Mouse (Mus musculus) MEL (cell line): Measurements from ENCODE around the gene Pcbp2. TPM values are rescaled to one million over a fixed set of nuclear protein-coding genes. Genes with fewer than 3 reads are reported as not detected.

Source experiments
- DNase-seq: peaks from one replicate; pipeline ENCODE4 v3.0.0; 2011; ENCODE audit warnings: low read depth, low spot score
- H3K27ac ChIP-seq: 2 replicates; pipeline ENCODE4 v1.5.1; 2012; ENCODE audit warnings: low read depth, mild to moderate bottlenecking, control low read depth, low read length, moderate library complexity; ENCODE audit not compliant: control insufficient read depth
- H3K27me3 ChIP-seq, 2 experiments: fragments of 150-350 bp in 1 of 2; sonication (generic) in 1 of 2; 2 replicates each; pipeline ENCODE4 v1.6.1; 2012; ENCODE audit warnings: low read length in 2 of 2, mild to moderate bottlenecking in 2 of 2, improper control_type of control experiment in 1 of 2, moderate library complexity in 1 of 2; ENCODE audit not compliant: insufficient read depth in 2 of 2, control insufficient read depth in 1 of 2
- H3K36me3 ChIP-seq, 2 experiments: 2 replicates each; pipeline ENCODE4 v1.6.1; 2012 to 2014; ENCODE audit warnings: low read length in 2 of 2, improper control_type of control experiment in 1 of 2, inconsistent platforms in 1 of 2, mild to moderate bottlenecking in 1 of 2; ENCODE audit not compliant: insufficient read depth in 2 of 2, control insufficient read depth in 1 of 2
- H3K4me1 ChIP-seq, 2 experiments: fragments of 150-350 bp in 1 of 2; sonication (generic) in 1 of 2; 2 replicates each; pipeline ENCODE4 v1.6.1; 2012; ENCODE audit warnings: low read length in 2 of 2, improper control_type of control experiment in 1 of 2, mild to moderate bottlenecking in 1 of 2; ENCODE audit not compliant: insufficient read depth in 2 of 2, control insufficient read depth in 1 of 2
- H3K4me3 ChIP-seq, 2 experiments: fragments of 150-350 bp in 1 of 2; sonication (generic) in 1 of 2; 2 replicates each; pipeline ENCODE4 v1.5.1; 2012; ENCODE audit warnings: low read depth in 2 of 2, low read length in 2 of 2, mild to moderate bottlenecking in 2 of 2, moderate library complexity in 2 of 2, control low read depth in 1 of 2, improper control_type of control experiment in 1 of 2; ENCODE audit not compliant: control insufficient read depth in 1 of 2, insufficient read depth in 1 of 2
- H3K79me2 ChIP-seq: 2 replicates; pipeline ENCODE4 v1.6.1; 2012; ENCODE audit warnings: mild to moderate bottlenecking, low read length, moderate library complexity; ENCODE audit not compliant: control insufficient read depth, poor library complexity, insufficient read depth
- H3K9ac ChIP-seq: 2 replicates; pipeline ENCODE4 v1.6.1; 2012; ENCODE audit warnings: low read depth, mild to moderate bottlenecking, control low read depth, low read length, moderate library complexity; ENCODE audit not compliant: control insufficient read depth, poor library complexity, severe bottlenecking
- H3K9me3 ChIP-seq: fragments of 150-350 bp; sonication (generic); replicated peaks from 2 replicates; pipeline ENCODE4 v1.6.1; 2012; ENCODE audit warnings: mild to moderate bottlenecking, low read length, improper control_type of control experiment, moderate library complexity; ENCODE audit not compliant: insufficient read depth
- BHLHE40 ChIP-seq: IDR thresholded peaks from 2 replicates; pipeline ENCODE4 v1.6.1; 2012; ENCODE audit warnings: low read depth, mild to moderate bottlenecking, inconsistent platforms, low read length, improper control_type of control experiment, borderline replicate concordance
- CHD1 ChIP-seq: IDR thresholded peaks from 2 replicates; pipeline ENCODE4 v1.6.1; 2012; ENCODE audit warnings: low read depth, mild to moderate bottlenecking, inconsistent platforms, low read length, improper control_type of control experiment
- CHD2 ChIP-seq: IDR thresholded peaks from 2 replicates; pipeline ENCODE4 v1.6.1; 2011; ENCODE audit warnings: low read length, improper control_type of control experiment
- CTCF ChIP-seq, 3 experiments: IDR thresholded peaks in 2 of 3; conservative IDR thresholded peaks in 1 of 3; 2 replicates each; pipeline ENCODE4 v1.5.1; 2011 to 2012; ENCODE audit warnings: low read length in 3 of 3, low read depth in 2 of 3, mild to moderate bottlenecking in 2 of 3, improper control_type of control experiment in 1 of 3, inconsistent platforms in 1 of 3, mixed read lengths in 1 of 3, moderate library complexity in 1 of 3; ENCODE audit not compliant: control insufficient read depth in 1 of 3, insufficient read depth in 1 of 3, poor library complexity in 1 of 3, severe bottlenecking in 1 of 3
- E2F4 ChIP-seq: IDR thresholded peaks from 2 replicates; pipeline ENCODE4 v1.6.1; 2011; ENCODE audit warnings: low read depth, low read length, improper control_type of control experiment, borderline replicate concordance
- ELF1 ChIP-seq: IDR thresholded peaks from 2 replicates; pipeline ENCODE4 v1.6.1; 2014; ENCODE audit warnings: low read depth, mild to moderate bottlenecking, inconsistent platforms, low read length, improper control_type of control experiment, moderate library complexity
- EP300 ChIP-seq, 2 experiments: IDR thresholded peaks; 2 replicates each; pipeline ENCODE4 v1.6.1; 2011; ENCODE audit warnings: improper control_type of control experiment in 2 of 2, low read length in 2 of 2, low read depth in 1 of 2, mild to moderate bottlenecking in 1 of 2
- ETS1 ChIP-seq: IDR thresholded peaks from 2 replicates; pipeline ENCODE4 v1.6.1; 2012; ENCODE audit warnings: low read depth, mild to moderate bottlenecking, inconsistent platforms, low read length, improper control_type of control experiment, moderate library complexity
- GABPA ChIP-seq: IDR thresholded peaks from 2 replicates; pipeline ENCODE4 v1.6.1; 2012; ENCODE audit warnings: low read depth, mild to moderate bottlenecking, inconsistent platforms, low read length, improper control_type of control experiment, moderate library complexity
- GATA1 ChIP-seq: IDR thresholded peaks from 2 replicates; pipeline ENCODE4 v1.6.1; 2011; ENCODE audit warnings: low read depth, low read length, improper control_type of control experiment
- HCFC1 ChIP-seq: IDR thresholded peaks from 2 replicates; pipeline ENCODE4 v1.6.1; 2012; ENCODE audit warnings: low read depth, mild to moderate bottlenecking, inconsistent platforms, low read length, improper control_type of control experiment, moderate library complexity
- JUND ChIP-seq: IDR thresholded peaks from 2 replicates; pipeline ENCODE4 v1.6.1; 2011; ENCODE audit warnings: low read depth, mild to moderate bottlenecking, improper control_type of control experiment, low read length
- MAFK ChIP-seq: IDR thresholded peaks from 2 replicates; pipeline ENCODE4 v1.6.1; 2011; ENCODE audit warnings: low read depth, mild to moderate bottlenecking, low read length, improper control_type of control experiment, borderline replicate concordance
- MAX ChIP-seq: IDR thresholded peaks from 2 replicates; pipeline ENCODE4 v1.6.1; 2011; ENCODE audit warnings: low read length, improper control_type of control experiment
- MAZ ChIP-seq: IDR thresholded peaks from 2 replicates; pipeline ENCODE4 v1.6.1; 2012; ENCODE audit warnings: low read depth, mild to moderate bottlenecking, inconsistent platforms, low read length, improper control_type of control experiment
- MEF2A ChIP-seq: IDR thresholded peaks from 2 replicates; pipeline ENCODE4 v1.6.1; 2014; ENCODE audit warnings: low read depth, mild to moderate bottlenecking, inconsistent platforms, low read length, improper control_type of control experiment; ENCODE audit not compliant: poor library complexity, insufficient replicate concordance, severe bottlenecking; ENCODE audit errors: extremely low read depth
- MXI1 ChIP-seq: IDR thresholded peaks from 2 replicates; pipeline ENCODE4 v1.6.1; 2011; ENCODE audit warnings: mild to moderate bottlenecking, low read depth, low read length, improper control_type of control experiment
- MYB ChIP-seq: IDR thresholded peaks from 2 replicates; pipeline ENCODE4 v1.6.1; 2011; ENCODE audit warnings: mild to moderate bottlenecking, low read depth, low read length, improper control_type of control experiment
- MYC ChIP-seq: IDR thresholded peaks from 2 replicates; pipeline ENCODE4 v1.6.1; 2011; ENCODE audit warnings: low read depth, mild to moderate bottlenecking, low read length, improper control_type of control experiment, moderate library complexity
- NELFE ChIP-seq: IDR thresholded peaks from 2 replicates; pipeline ENCODE4 v1.6.1; 2011; ENCODE audit warnings: low read depth, low read length, improper control_type of control experiment
- NRF1 ChIP-seq: IDR thresholded peaks from 2 replicates; pipeline ENCODE4 v1.6.1; 2014; ENCODE audit warnings: low read depth, mild to moderate bottlenecking, inconsistent platforms, low read length, improper control_type of control experiment, moderate library complexity; ENCODE audit not compliant: poor library complexity, insufficient read depth, severe bottlenecking
- POLR2A ChIP-seq, 2 experiments: IDR thresholded peaks; 2 replicates each; pipeline ENCODE4 v1.6.1; 2011 to 2012; ENCODE audit warnings: low read length in 2 of 2, mild to moderate bottlenecking in 2 of 2, control low read depth in 1 of 2, improper control_type of control experiment in 1 of 2, low read depth in 1 of 2, moderate library complexity in 1 of 2; ENCODE audit not compliant: control insufficient read depth in 1 of 2, insufficient read depth in 1 of 2, poor library complexity in 1 of 2
- POLR2AphosphoS2 ChIP-seq: IDR thresholded peaks from 2 replicates; pipeline ENCODE4 v1.6.1; 2011; ENCODE audit warnings: low read length, improper control_type of control experiment
- POLR2AphosphoS5 ChIP-seq: IDR thresholded peaks from 2 replicates; pipeline ENCODE4 v1.6.1; 2012; ENCODE audit warnings: low read depth, borderline replicate concordance, mild to moderate bottlenecking, inconsistent platforms, low read length, moderate library complexity, mixed read lengths
- RAD21 ChIP-seq: IDR thresholded peaks from 2 replicates; pipeline ENCODE4 v1.6.1; 2011; ENCODE audit warnings: mild to moderate bottlenecking, low read depth, low read length, improper control_type of control experiment
- RCOR1 ChIP-seq: IDR thresholded peaks from 2 replicates; pipeline ENCODE4 v1.6.1; 2012; ENCODE audit warnings: low read depth, mild to moderate bottlenecking, inconsistent platforms, low read length, improper control_type of control experiment
- SIN3A ChIP-seq: IDR thresholded peaks from 2 replicates; pipeline ENCODE4 v1.6.1; 2012; ENCODE audit warnings: low read length, improper control_type of control experiment, inconsistent platforms
- SMC3 ChIP-seq: IDR thresholded peaks from 2 replicates; pipeline ENCODE4 v1.6.1; 2011; ENCODE audit warnings: low read depth, low read length, improper control_type of control experiment
- TAL1 ChIP-seq: IDR thresholded peaks from 2 replicates; pipeline ENCODE4 v1.6.1; 2012; ENCODE audit warnings: mild to moderate bottlenecking, inconsistent platforms, low read length, moderate library complexity, mixed read lengths
- TCF12 ChIP-seq: IDR thresholded peaks from 2 replicates; pipeline ENCODE4 v1.6.1; 2014; ENCODE audit warnings: low read depth, mild to moderate bottlenecking, inconsistent platforms, low read length, improper control_type of control experiment, moderate library complexity
- UBTF ChIP-seq: IDR thresholded peaks from 2 replicates; pipeline ENCODE4 v1.6.1; 2012; ENCODE audit warnings: low read depth, mild to moderate bottlenecking, inconsistent platforms, low read length, improper control_type of control experiment, moderate library complexity, borderline replicate concordance; ENCODE audit not compliant: insufficient read depth
- USF1 ChIP-seq: IDR thresholded peaks from 2 replicates; pipeline ENCODE4 v1.6.1; 2014; ENCODE audit warnings: low read depth, mild to moderate bottlenecking, inconsistent platforms, low read length, improper control_type of control experiment, moderate library complexity
- USF2 ChIP-seq, 2 experiments: IDR thresholded peaks; 2 replicates each; pipeline ENCODE4 v1.6.1; 2011 to 2012; ENCODE audit warnings: improper control_type of control experiment in 2 of 2, low read length in 2 of 2, borderline replicate concordance in 1 of 2, inconsistent platforms in 1 of 2, low read depth in 1 of 2, mild to moderate bottlenecking in 1 of 2; ENCODE audit not compliant: insufficient read depth in 1 of 2
- ZC3H11A ChIP-seq: IDR thresholded peaks from 2 replicates; pipeline ENCODE4 v1.6.1; 2012; ENCODE audit warnings: low read depth, mild to moderate bottlenecking, inconsistent platforms, low read length, improper control_type of control experiment
- ZKSCAN1 ChIP-seq: IDR thresholded peaks from 2 replicates; pipeline ENCODE4 v1.6.1; 2012; ENCODE audit warnings: low read depth, mild to moderate bottlenecking, inconsistent platforms, low read length, improper control_type of control experiment, moderate library complexity
- ZMIZ1 ChIP-seq: IDR thresholded peaks from 2 replicates; pipeline ENCODE4 v1.6.1; 2012; ENCODE audit warnings: low read depth, mild to moderate bottlenecking, inconsistent platforms, low read length, improper control_type of control experiment, moderate library complexity
- ZNF384 ChIP-seq: IDR thresholded peaks from 2 replicates; pipeline ENCODE4 v1.6.1; 2012; ENCODE audit warnings: low read depth, mild to moderate bottlenecking, inconsistent platforms, low read length, improper control_type of control experiment
- polyA plus RNA-seq, 2 experiments: library from polyadenylated mRNA; stranded (reverse) in 1 of 2; unstranded in 1 of 2; fragments of >175 nt in 1 of 2; fragments of >200 nt in 1 of 2; gene quantifications; 2 replicates each; pipeline versions ENCODE4 v1.2.1 to v1.2.4; 2012; ENCODE audit warnings: low replicate concordance in 2 of 2, low read depth in 1 of 2; ENCODE audit not compliant: insufficient read length in 2 of 2, insufficient read depth in 1 of 2, missing spikeins in 1 of 2
- total RNA-seq: library from RNA; depleted of rRNA; stranded (reverse); fragments of 300-350 nt; gene quantifications from 2 replicates; pipeline ENCODE4 v1.2.3, GENCODE M21; 2012

Pcbp2 gene
- total and polyA plus RNA-seq, 3 experiments: 359 to 2,091 (median 977) TPM

- Histone ChIP-seq H3K36me3 (peaks cover 0 to 16% of the 10 kb centered on the region in 2 experiments; a peak in 2 of 4 replicates), H3K27ac (peak overlapping the region; percentile 95), H3K9ac (peak overlapping the region; percentile 86), H3K79me2 (peaks cover 17% of the 10 kb centered on the region), H3K4me3 (peak overlapping the region; percentile 67 to 80), H3K9me3 (no peaks in the 10 kb centered on the region), H3K4me1 (peaks cover 5 to 20% of the 10 kb centered on the region in 2 experiments; a peak in 3 of 4 replicates), H3K27me3 (no peaks in the 10 kb centered on the region)
- DNase-seq: no peak
- TF ChIP-seq USF1 (no peak), UBTF (0 out of 2 replicates have a peak, but pooled peaks have one; percentile 42), MAFK (no peak), MAX (no peak; the same call in 1 of the 2 replicates), NELFE (no peak), E2F4 (0 out of 2 replicates have a peak, but pooled peaks have one; percentile 11), GABPA (no peak), ELF1 (no peak), EP300 (IDR thresholded peaks at IDR 0.05; ENCODE audit: low read depth in 1 of 2, low read length in 2 of 2) (0 out of 4 replicates have a peak, but pooled peaks of 1 of the 2 experiments have one; percentile 9), BHLHE40 (no peak), GATA1 (no peak), ZMIZ1 (no peak; the same call in 1 of the 2 replicates), RAD21 (no peak), POLR2AphosphoS2 (no peak), CHD2 (no peak), RCOR1 (no peak), MEF2A (no peak), SIN3A (peak; percentile 11), POLR2A (IDR thresholded peaks at IDR 0.05; ENCODE audit: control insufficient read depth in 1 of 2, insufficient read depth in 1 of 2, low read depth in 1 of 2, low read length in 2 of 2, poor library complexity in 1 of 2) (no peak; a peak in 1 of 4 replicates), MAZ (no peak), MYC (no peak; the same call in 1 of the 2 replicates), ZC3H11A (no peak), MXI1 (no peak; the same call in none of the 2 replicates), USF2 (IDR thresholded peaks at IDR 0.05; ENCODE audit: borderline replicate concordance in 1 of 2, insufficient read depth in 1 of 2, low read depth in 1 of 2, low read length in 2 of 2) (no peak), CTCF (IDR thresholded peaks at IDR 0.05 in 2 of 3, conservative IDR thresholded peaks at IDR 0.05 in 1 of 3; ENCODE audit: control insufficient read depth in 1 of 3, insufficient read depth in 1 of 3, low read depth in 2 of 3, low read length in 3 of 3, poor library complexity in 1 of 3, severe bottlenecking in 1 of 3) (no peak), ETS1 (0 out of 2 replicates have a peak, but pooled peaks have one; percentile 5), ZNF384 (no peak), TCF12 (no peak), MYB (no peak), TAL1 (no peak), ZKSCAN1 (no peak), CHD1 (peak; percentile 94; the same call in 1 of the 2 replicates), POLR2AphosphoS5 (no peak), HCFC1 (no peak), NRF1 (no peak), SMC3 (no peak), JUND (no peak)
Observed at GRCm38 (mm10) chr15:102518859-102519201, 48.5 kb downstream of the Pcbp2 start.
